Mouse (Mus musculus): ENCODE results near the gene Strada.

GRCm38 (mm10) chr11:106122221-106122620, 79.7 kb downstream of the Strada start:
- TF ChIP-seq CTCF (IDR thresholded peaks at IDR 0.05; ENCODE audit: borderline replicate concordance, insufficient read depth, low read length) (no peak), POLR2A (IDR thresholded peaks at IDR 0.05; ENCODE audit: low read depth, low read length) (no peak)
